Mouse (Mus musculus) frontal cortex, postnatal 10 days (tissue): ENCODE data around the gene Pitpnm2.
"Not testable (repeated sequence)": the region's sequence is repeated elsewhere in the genome, so short reads cannot be mapped to it uniquely, and the experiment has no call there.

Experiments used
- DNase-seq, 2 experiments: peaks; one replicate each; pipeline ENCODE4 v3.0.0; 2022; ENCODE audit warnings: low spot score in 2 of 2, mixed read lengths in 1 of 2

Pitpnm2 gene

GRCm38 (mm10) chr5:124249614-124250591 lies at the start of gene Pitpnm2:
Gene Pitpnm2, minus strand, starts transcription at chr5:124249760.
- no peak for DNase-seq

- DNase-seq = not testable (repeated sequence)
These were observed 49.7 kb upstream of the Pitpnm2 start for GRCm38 (mm10) chr5:124299307-124299706.

GRCm38 (mm10) chr5:124296475-124296874 lies 46.9 kb upstream of the Pitpnm2 start:
- DNase-seq = no peak

- DNase-seq = no peak
These were observed 44.4 kb upstream of the Pitpnm2 start for GRCm38 (mm10) chr5:124293967-124294366.

GRCm38 (mm10) chr5:124290216-124290615 lies 40.7 kb upstream of the Pitpnm2 start:
- no peak for DNase-seq

- DNase-seq = no peak
These were observed 38.2 kb upstream of the Pitpnm2 start for GRCm38 (mm10) chr5:124287616-124288247.

- DNase-seq = no peak
These were observed 34.8 kb upstream of the Pitpnm2 start for GRCm38 (mm10) chr5:124284330-124284729.

GRCm38 (mm10) chr5:124282854-124283253 lies 33.3 kb upstream of the Pitpnm2 start:
- no peak for DNase-seq

- DNase-seq = no peak
These were observed 20.7 kb upstream of the Pitpnm2 start for GRCm38 (mm10) chr5:124270226-124270625.

GRCm38 (mm10) chr5:124269661-124270060 lies 20.1 kb upstream of the Pitpnm2 start:
- no peak for DNase-seq

- DNase-seq = no peak
These were observed 18.1 kb upstream of the Pitpnm2 start for GRCm38 (mm10) chr5:124267652-124268051.

- DNase-seq = no peak
These were observed 17.3 kb upstream of the Pitpnm2 start for GRCm38 (mm10) chr5:124266821-124267220.

- no peak for DNase-seq
These were observed 13.7 kb upstream of the Pitpnm2 start for GRCm38 (mm10) chr5:124263246-124263645.

GRCm38 (mm10) chr5:124262090-124262489 lies 12.5 kb upstream of the Pitpnm2 start:
- no peak for DNase-seq

GRCm38 (mm10) chr5:124259133-124259532 lies 9.6 kb upstream of the Pitpnm2 start:
- DNase-seq = no peak

GRCm38 (mm10) chr5:124258026-124258425 lies 8.5 kb upstream of the Pitpnm2 start:
- DNase-seq = no peak

GRCm38 (mm10) chr5:124255141-124255540 lies 5.6 kb upstream of the Pitpnm2 start:
- DNase-seq = no peak

GRCm38 (mm10) chr5:124253555-124253954 lies 4.0 kb upstream of the Pitpnm2 start:
- DNase-seq = no peak

- no peak for DNase-seq
These were observed 3.2 kb upstream of the Pitpnm2 start for GRCm38 (mm10) chr5:124252580-124253320.

GRCm38 (mm10) chr5:124251070-124251469 lies 1.5 kb upstream of the Pitpnm2 start:
- no peak for DNase-seq

- peak in 1 of 2 experiments; percentile 47 for DNase-seq
These were observed 531 bp downstream of the Pitpnm2 start for GRCm38 (mm10) chr5:124248845-124249613.
